Mouse (Mus musculus): ENCODE results near the gene Gm16867.
"Not testable (repeated sequence)": the region's sequence is repeated elsewhere in the genome, so short reads cannot be mapped to it uniquely, and the experiment has no call there.

The Gm16867 gene

DNA sequence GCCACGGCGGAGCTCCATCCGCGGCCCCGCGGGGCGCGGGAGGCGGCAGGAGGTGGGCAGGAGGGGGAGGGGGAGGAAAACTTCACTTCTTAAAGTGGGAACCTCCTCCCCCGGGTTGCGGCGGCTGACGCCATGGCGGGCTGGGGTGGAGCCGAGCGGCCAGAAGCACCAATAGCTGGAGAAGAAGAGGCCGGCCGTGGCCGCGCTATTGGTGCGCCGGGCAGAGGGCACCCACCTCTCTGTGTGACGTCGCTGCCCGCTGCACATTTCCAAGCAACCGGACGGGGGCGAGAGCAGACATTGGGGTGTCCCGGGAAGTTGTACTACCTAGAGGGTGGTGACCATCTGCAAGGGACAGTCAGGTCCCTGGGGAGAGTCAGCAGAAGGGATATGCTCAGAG is at the start of gene Gm16867:
TSS of gene Gm16867 (minus strand) at position 189 of the 400 bp plus-strand sequence.
- not testable (repeated sequence) for DNase-seq

GRCm38 (mm10) chr14:69547310-69547709 is 44.1 kb upstream of the Gm16867 start:
- not testable (repeated sequence) for DNase-seq

DNA sequence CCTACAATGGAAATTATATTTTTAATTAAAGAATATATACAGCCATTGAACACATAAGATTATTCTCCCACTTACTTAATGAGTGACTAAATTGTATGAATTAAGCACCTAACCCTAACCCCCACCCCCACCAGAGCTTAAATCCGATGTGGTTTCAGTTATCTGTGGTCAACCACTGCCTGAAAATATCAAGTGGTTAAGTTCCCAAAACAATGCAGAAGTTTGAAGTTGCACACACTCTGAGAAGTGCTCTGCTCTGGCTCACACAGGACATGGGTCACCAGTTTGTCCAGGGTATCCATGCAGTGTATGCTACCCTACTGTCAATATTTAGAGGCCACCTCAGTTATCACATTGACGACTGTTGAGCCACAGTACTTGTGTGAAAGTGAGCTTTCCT is 41.9 kb upstream of the Gm16867 start:
- not testable (repeated sequence) for DNase-seq

DNA sequence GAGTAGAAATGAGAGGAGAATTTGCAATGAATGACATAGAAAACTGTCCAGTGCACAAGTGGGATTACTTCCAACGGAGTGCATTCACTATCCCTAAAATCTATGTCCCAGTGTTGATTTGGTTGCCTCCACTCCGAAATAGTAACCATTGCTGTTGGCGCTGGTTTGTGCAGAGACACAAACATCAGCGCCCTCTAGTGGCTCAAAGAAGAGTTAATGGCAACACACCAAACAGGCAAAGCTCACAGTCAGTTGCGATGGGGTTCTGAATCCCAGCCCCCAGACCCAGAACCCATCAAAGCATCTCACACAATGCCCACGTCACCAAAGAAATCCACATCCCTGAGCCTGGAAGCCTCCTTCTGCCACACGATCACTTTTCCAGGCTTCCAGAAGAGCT is 40.9 kb upstream of the Gm16867 start:
- not testable (repeated sequence) for DNase-seq

DNA sequence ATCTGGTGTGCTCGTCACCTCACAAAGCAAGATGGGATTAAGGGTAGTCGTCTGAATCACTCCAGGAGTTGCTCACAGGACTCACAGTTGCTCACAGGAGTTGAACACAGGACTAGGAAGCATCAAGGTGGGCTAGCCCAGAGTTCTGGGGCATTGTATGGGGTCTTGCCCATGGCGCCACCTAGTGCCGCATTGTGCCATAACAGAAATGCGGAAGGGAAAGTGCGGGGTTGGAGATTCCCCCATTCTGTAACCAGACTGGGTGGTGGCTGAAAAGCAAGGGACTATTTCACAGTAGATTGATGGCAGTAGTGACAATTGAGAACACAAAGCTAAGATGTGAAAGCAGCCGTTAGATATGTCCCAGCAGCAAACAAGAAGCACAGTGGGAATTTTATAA is 39.5 kb upstream of the Gm16867 start:
- not testable (repeated sequence) for DNase-seq

GRCm38 (mm10) chr14:69540113-69540512 is 37.0 kb upstream of the Gm16867 start:
- DNase-seq, result not testable (repeated sequence)

DNA sequence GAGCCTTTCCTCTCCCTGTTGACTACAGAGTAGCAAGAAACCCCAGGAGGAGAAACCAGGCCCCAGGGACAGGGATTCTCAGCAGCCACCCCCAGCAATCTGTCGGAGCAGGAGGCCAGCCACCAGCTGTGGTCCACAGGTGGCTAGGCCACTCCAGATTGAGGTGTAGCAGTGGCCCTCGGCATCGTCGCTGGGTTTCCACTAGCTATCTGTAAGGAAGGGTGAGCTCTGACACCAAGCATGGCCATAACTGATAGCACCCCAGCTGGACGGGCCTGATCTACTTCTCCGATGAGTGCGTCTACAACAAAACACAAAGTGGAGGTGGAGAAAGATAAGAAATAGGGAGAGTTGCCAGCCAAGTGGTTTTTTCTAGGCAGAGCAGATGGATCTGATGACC is 33.4 kb upstream of the Gm16867 start:
- DNase-seq, result not testable (repeated sequence)

- not testable (repeated sequence) for DNase-seq
Observed at GRCm38 (mm10) chr14:69526202-69526601, 23.0 kb upstream of the Gm16867 start.

- not testable (repeated sequence) for DNase-seq
Observed at GRCm38 (mm10) chr14:69523001-69523400, 19.8 kb upstream of the Gm16867 start.

DNA sequence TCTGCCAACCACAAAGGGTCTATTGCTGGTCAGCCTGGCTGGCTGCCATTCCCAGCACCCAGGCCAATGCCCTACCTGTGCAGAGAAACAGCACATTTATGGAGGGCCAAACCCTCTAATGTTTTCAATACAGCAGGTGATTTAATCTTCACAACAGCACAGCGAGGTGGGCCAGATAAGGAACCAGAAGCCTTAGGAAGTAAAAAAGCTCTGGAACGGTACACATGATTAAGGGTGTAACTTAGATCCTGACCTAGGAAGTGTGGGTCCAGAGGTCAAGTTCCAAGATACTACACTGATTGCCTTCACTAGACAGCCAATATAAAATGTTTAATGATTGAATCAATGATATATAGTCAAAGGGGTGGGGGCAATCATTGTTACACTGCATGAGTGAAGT is 17.6 kb upstream of the Gm16867 start:
- not testable (repeated sequence) for DNase-seq

DNA sequence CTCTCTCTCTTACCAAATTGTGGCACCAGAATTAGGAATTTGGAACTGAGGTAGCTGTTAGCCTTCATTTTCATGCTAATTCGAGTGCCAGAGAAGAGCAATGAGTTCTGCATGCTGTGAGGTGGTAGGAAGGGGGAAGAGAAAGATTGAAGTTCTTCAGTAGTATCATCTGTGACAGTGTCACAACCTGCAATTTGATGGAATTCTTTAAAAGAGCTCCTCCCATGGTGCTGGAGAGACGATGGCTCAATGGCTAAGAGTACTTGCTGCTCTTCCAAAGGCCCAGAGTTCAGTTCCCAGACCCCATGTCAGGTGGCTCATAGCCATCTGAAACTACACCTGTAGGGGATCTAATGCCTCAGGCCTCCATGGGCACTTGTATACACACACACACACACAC is 9.3 kb upstream of the Gm16867 start, which contains the start of gene Gm27179:
TSS of gene Gm27179 (minus strand) at position 101 of the 400 bp plus-strand sequence.
- DNase-seq, result not testable (repeated sequence)

DNA sequence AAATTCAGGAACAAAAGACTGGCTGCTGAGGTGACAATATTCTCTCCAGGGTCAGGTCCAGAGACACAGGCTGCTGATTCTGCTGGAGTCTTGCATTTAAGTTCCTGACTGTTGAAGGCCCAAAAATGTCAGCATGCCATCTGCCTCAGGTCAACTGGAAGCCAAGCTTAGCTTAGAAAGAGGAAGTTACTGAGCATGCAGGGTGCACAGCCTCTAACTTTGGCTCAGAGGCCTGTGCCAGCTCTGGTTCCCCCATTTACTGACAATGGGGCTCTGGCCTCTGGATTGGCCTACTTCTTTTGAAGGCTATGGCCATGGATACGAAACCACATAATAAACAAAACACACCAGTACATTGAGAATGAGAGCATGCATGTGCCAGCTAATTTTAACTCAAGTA is 3.8 kb upstream of the Gm16867 start:
- not testable (repeated sequence) for DNase-seq

GRCm38 (mm10) chr14:69502440-69503150 is 567 bp downstream of the Gm16867 start:
- DNase-seq, result not testable (repeated sequence)

DNA sequence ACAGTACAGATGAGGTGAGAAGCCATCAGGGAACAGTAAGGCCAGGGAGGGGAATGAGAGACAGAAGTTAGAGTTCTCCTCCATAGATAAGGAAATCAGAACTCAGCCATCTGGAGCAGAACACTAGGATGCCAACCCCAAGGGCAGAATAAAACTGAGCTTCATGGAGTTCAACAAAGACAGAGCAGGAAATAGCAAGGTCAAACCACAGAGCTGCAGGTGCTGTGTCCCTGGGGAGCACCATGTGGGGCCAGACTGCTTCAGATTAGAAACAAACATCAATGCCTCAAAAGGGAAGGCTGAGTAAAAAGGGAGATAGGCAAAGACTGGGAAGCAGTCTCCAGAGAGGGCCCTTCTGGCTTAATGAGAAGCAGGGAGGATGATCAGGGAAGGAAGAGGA is 6.9 kb downstream of the Gm16867 start:
- DNase-seq, result not testable (repeated sequence)

DNA sequence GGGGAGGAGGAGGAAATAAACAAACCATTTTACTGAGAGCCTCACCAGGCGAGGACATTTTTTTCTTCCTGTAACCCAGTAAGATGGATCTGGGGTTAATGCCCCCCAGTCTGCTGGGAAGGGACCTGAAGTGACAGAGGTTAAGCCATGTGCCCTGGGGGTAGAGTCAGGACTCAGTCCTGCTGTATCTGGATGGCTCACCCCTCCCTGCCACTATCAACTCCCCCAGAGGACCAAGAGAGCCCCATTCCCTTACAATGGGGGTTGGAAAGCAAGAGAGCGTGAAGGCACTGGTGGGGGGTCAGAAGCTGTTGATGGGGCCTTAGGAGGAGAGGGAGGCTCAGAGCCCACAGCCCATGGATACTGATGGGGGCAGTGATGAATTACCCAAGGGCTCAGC is 8.2 kb downstream of the Gm16867 start:
- not testable (repeated sequence) for DNase-seq

DNA sequence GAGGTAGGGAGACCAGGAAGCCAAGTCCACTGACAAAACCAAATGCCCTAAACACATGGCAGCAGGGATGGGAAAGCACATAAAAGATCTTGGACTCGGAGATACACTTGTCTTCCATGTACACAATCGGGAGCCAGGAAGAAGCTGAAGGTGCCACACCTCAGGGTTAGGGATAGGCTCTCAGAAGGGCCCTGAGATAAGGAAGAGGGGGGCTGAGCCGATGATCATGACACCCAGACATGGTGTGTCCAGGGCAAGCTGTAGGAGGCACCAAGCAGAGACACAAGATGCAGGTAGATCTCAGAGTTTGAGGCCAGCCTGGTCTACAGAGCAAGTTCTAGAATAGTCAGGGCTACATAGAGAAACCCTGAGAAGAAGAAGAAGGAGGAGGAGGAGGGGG is 8.6 kb downstream of the Gm16867 start:
- not testable (repeated sequence) for DNase-seq

GRCm38 (mm10) chr14:69488001-69488400 is 15.2 kb downstream of the Gm16867 start:
- DNase-seq, result not testable (repeated sequence)

DNA sequence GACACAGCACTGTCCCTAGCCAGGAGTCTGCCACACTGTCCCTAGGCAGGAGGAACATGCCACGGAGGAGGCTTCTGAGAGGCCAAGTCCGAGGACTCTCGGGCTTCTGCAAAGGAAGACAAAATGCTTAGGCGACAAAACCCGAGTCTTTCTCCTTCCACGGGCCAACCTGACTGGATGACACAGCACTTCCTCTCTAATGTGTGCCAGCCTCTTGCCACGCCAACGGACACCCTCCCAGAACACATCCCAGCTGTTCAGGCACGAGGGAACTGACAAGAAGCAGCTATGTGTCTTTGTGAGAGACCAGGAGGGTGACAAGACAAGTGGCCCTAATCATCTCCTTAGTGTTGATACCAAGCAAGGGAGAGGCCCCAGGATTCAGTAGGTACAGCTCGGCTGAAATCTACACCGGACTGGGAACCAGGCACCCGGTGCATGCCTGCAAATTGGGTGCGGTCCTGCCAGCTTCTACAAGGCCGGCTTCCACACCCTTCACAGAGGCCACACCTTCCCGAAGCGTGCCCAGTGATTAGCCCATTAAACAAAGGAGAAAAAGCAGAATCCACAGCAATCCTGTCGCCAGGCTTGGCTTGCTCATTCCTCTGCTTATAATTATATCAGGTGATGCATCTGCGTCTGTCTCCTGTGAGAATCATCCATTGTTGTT is 17.6 kb downstream of the Gm16867 start:
- DNase-seq, result not testable (repeated sequence)

DNA sequence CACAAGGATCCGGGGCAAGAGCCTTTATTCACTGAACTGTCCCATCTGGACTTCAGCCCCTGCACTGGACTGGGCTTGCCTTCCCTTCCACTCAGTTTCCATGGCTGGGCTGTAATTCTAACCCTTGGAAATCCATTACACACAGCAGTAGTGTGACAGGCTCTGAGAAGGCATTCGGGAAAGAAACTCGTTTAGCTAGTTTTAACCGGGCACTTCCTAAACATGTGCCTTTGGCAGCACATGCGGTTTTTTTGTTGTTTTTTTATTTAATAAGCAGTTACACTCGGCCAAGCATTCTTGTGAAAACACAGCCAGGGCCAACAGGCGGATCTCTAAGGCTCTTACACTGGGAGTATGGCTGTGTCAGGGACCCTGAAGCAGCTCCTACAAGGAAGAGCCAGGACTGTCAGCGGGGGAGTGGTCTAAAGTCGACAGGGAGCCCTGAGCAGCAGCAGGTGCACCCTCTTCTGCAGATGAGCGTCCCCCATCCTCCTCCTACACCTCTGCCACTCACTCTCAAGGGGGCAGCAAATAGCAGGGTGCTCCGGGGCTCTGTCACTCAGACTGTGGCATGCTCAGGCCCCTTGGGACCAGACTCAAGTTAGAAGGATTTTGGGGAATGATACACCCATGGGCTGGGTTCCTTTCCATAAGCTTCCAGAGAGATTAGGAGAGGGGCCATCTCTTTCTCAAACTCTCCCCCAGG is 29.1 kb downstream of the Gm16867 start:
- DNase-seq, result not testable (repeated sequence)

DNA sequence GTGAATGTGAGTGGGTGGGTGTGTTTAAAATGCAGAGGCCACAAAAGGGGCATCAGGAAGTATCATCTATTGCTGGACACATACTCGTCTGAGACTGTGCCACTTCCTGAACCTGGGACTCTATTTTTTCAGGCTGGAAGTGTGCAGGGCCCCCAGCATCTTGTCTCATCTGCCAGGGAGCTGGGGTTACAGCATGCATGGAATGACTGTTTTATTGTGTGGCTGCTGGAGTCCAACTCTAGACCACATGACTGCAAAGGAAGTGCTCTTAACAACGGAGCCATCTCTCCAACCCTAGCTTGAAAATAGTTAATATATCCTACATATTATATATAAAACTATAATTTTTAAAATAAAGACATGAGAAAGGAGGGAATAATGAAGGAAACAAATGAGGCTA is 29.8 kb downstream of the Gm16867 start:
- DNase-seq, result not testable (repeated sequence)

GRCm38 (mm10) chr14:69470122-69470708 is 32.9 kb downstream of the Gm16867 start:
- not testable (repeated sequence) for DNase-seq

DNA sequence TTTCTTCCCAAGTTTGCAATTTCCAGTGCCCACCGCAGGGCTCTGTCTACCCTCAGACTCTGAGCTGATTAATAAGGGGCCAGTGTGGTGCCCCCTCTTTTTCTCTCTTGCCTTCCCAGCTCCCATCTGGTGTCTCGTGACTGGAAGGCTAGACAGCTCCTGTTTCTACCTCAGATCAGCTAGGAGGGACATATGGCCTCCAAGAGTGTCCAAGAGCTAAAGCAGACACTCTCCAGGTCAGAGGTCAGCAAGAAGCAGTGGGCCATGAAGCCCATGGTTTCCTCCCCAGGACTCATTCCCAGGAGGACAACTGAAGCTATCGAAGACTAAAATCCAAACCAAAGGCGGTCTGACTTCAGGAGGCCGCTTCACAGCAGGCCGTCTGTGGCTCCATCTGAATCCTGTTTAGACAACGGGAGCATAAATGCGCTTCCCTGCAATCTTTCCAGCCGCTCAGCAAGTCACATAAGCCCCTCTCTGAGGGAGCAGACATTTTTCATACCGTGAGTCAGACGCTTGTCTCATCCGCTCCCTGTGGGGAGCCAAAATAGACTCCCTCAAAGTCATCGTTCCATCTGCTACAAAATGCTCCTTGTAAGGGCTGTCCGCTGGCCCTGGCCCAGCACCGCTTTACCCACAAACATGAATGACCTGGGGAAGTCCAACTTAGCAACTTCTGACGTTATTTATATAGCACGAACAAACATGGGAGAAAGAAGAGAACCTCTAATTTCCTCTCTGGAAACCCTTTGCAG is 35.4 kb downstream of the Gm16867 start:
- not testable (repeated sequence) for DNase-seq

All from kidney, adult 8-10 months (tissue).